Mouse (Mus musculus) heart, postnatal 10 days (tissue): ENCODE measurements around the gene Itm2b. TPM values are rescaled to one million over a fixed set of nuclear protein-coding genes. Genes with fewer than 3 reads are reported as not detected.

Source experiments
- DNase-seq, 2 experiments: peaks; one replicate each; pipeline ENCODE4 v3.0.0; 2021
- intact Hi-C: fragments of 180-260 bp; cut with DNase I; formaldehyde crosslinking; loops from one replicate; pipeline ENCODE4 v1.15.1; 2025
- total RNA-seq, 2 experiments: library from RNA; stranded (reverse); gene quantifications; 2 replicates each; pipeline ENCODE4 v1.2.3; 2021

Gene Itm2b
- total RNA-seq, 2 experiments from 2014 or later: 625 to 643 TPM

DNA sequence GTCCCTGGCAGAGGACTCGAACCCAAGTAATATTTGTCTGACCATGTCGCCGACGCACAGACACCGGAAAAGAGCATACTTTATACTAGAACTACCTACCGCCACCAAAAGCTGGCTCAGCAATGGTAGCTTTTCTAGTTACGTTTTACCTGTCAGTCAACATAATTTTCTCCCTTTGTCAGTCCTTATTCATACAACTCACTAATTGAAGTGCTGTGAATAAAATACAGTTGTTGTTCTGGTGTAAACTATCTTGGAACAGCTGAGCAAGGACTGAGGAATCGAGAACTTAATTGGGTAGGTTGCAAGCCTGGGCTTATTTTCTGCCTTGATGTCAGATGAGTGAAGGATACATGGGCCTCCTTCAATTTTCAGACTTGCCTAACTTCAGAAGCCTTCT is 58.6 kb downstream of the Itm2b start:
- intact Hi-C loops: no loop called here
- no peak for DNase-seq

- DNase-seq: peak; percentile 87 to 89
- intact Hi-C loops: no loop called here
These were observed 59.4 kb downstream of the Itm2b start, which contains the start of gene Rb1 for GRCm38 (mm10) chr14:73325456-73326381. Gene Rb1, minus strand, starts transcription at chr14:73325822.

DNA sequence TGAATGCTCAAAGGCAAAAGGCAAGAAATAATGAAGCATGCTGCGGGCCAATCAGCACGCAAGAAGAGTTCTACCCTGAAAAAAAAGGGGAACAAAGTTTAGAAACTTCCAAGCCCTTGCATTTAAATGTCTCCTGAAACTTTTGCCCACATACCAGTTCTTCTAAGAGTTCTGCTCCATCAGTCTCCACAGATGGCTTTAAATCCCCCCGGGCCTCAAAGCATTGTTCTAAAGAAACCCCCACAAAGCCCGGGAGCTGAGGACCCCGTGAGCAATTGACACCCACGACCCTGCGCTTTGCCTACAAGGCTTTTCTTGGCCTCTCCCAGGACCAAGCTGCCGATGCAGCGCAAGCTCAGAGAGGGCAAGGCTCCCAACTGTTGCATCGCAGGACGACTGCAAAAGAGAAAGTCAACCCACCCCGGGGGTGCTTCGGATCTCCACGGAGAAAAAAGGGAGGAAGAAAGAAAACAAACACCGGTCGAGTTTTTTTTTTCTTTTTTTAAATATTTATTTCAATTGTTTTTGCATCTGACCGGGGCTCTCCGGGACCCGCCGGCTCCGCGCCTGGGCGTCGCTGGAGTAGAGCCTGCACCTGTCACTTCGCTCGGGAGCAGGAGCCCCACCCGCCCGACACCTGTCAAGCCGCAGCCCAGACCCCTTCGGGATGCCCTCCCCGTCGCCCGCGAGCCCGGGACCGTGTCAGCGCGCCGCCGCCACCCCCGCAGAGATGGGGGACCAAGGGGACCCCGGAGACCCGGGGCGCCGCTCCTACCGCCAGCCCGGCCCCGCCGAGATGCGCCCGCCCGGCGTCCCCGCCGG is 60.2 kb downstream of the Itm2b start:
- peak; percentile 60 to 65 for DNase-seq
- intact Hi-C loops: loop anchor here (1.0 kb wide), 1 partner anchor 57 kb away; no protein-coding TSS in a partner anchor

- no peak for DNase-seq
- intact Hi-C loops: loop anchor here (1.0 to 2.0 kb wide), 2 partner anchors 58 to 151 kb away; no protein-coding TSS in a partner anchor
These were observed 61.1 kb downstream of the Itm2b start for GRCm38 (mm10) chr14:73323965-73324364.

GRCm38 (mm10) chr14:73322142-73322541 is 62.9 kb downstream of the Itm2b start:
- DNase-seq: no peak
- intact Hi-C loops: loop anchor here (2.0 kb wide), 1 partner anchor 153 kb away; no protein-coding TSS in a partner anchor

GRCm38 (mm10) chr14:73316933-73317332 is 68.2 kb downstream of the Itm2b start:
- no peak for DNase-seq
- intact Hi-C loops: no loop called here

DNA sequence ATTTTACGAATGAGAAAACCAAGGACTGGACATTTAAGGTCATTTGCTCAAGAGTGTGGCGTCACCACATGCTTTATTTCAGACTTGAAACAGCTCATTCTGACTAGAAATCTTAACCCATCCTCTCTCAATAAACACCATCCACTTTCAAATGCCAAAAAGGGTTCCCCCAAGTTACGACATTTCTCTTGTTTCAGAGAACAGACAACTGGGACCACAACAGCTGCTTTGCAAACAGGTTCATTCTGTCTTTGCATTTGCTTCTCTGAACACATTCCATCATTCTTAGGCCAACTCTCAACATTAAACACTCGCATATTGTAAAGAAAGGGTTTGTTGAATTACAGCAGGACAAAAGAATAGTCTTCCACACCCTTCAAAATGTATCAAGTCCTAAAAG is 71.2 kb downstream of the Itm2b start:
- DNase-seq: no peak
- intact Hi-C loops: no loop called here

- no peak for DNase-seq
- intact Hi-C loops: no loop called here
These were observed 71.7 kb downstream of the Itm2b start for GRCm38 (mm10) chr14:73313396-73313795.

- no peak for DNase-seq
- intact Hi-C loops: no loop called here
These were observed 72.2 kb downstream of the Itm2b start for GRCm38 (mm10) chr14:73312909-73313308.

Other genes with a start within 250 kb of the Itm2b start
- 1 to 10 TPM; 4.8 TPM for gene Lpar6, start 147.4 kb downstream of the Itm2b start, total RNA-seq
- gene Rb1, start 59.5 kb downstream of the Itm2b start, total RNA-seq: 10 to 100 TPM; 20.0 to 20.8 TPM
- 10 to 100 TPM; 21.1 to 22.8 TPM for gene Med4, start 124.7 kb upstream of the Itm2b start, total RNA-seq
- gene Sucla2, start 140.0 kb upstream of the Itm2b start, total RNA-seq: 100 to 1,000 TPM; 581 to 631 TPM
- gene Nudt15, start 163.0 kb upstream of the Itm2b start, total RNA-seq: 1 to 10 TPM; 5.3 to 7.5 TPM